Comparison of ENCODE assay signal across 20 mouse cellular contexts in genomic region chr5:144105471-144106129, GRCm38 (mm10). TPM values are rescaled to one million over a fixed set of nuclear protein-coding genes. Genes with fewer than 3 reads are reported as not detected.
DNase-seq lines count a peak whose midpoint lies in the region; ATAC-seq and TF ChIP-seq lines count a peak whose summit lies in the region.
"Had no signal": no experiment of that assay in that cellular context is flagged by ENCODE, and none has a peak within 500 bp of the region (broad histone marks: within the 10 kb centered on the region; RNA-seq: fewer than 3 reads in every experiment).

No protein-coding gene starts in this region.

- no peaks in the 10 kb centered on the region for H3K27me3 ChIP-seq in heart, postnatal 0 days (ENCODE audit: control insufficient read depth, insufficient read depth, low read length)
- no peaks in the 10 kb centered on the region for H3K27me3 ChIP-seq in lung, postnatal 0 days (replicated peaks; ENCODE audit: insufficient read depth, low read length)
- H3K27me3 ChIP-seq in liver, postnatal 0 days (ENCODE audit: insufficient read depth, low read length) = no peaks in the 10 kb centered on the region
- H3K27me3 ChIP-seq in hindbrain, embryonic 14.5 days (ENCODE audit: control insufficient read depth, insufficient read depth, low read length) = no peaks in the 10 kb centered on the region
- H3K27me3 ChIP-seq: forebrain, embryonic 15.5 days; intestine, embryonic 15.5 days; neural tube, embryonic 12.5 days; Patski had no signal

- no peaks in the 10 kb centered on the region for H3K9me3 ChIP-seq in heart, postnatal 0 days (replicated peaks; ENCODE audit: control insufficient read depth, low read length)
- no peaks in the 10 kb centered on the region for H3K9me3 ChIP-seq in lung, postnatal 0 days (ENCODE audit: low read length)
- H3K9me3 ChIP-seq in liver, postnatal 0 days (ENCODE audit: low read length) = no peaks in the 10 kb centered on the region
- H3K9me3 ChIP-seq in hindbrain, embryonic 14.5 days (ENCODE audit: control insufficient read depth, low read length) = no peaks in the 10 kb centered on the region
- H3K9me3 ChIP-seq: embryonic facial prominence, embryonic 10.5 days; forebrain, embryonic 15.5 days; hindbrain, embryonic 10.5 days; intestine, embryonic 15.5 days; neural tube, embryonic 12.5 days had no signal

- DNase-seq in heart, postnatal 0 days (ENCODE audit: low spot score) = peak; percentile 28
- no peak for DNase-seq in heart, adult 11 months
- no peak for DNase-seq in lung, postnatal 0 days (ENCODE audit: low spot score)
- no peak for DNase-seq in lung, postnatal 4 days
- no peak for DNase-seq in liver, postnatal 0 days
- DNase-seq in layer of hippocampus, adult 2 months (ENCODE audit: low spot score in 2 of 2) = no peak
- no peak for DNase-seq in hindbrain, embryonic 14.5 days (ENCODE audit: low spot score)
- DNase-seq: cerebellum, postnatal 14 days; right cerebral cortex, postnatal 25 days; thymus, postnatal 25 days had no signal

- H3K4me1 ChIP-seq in heart, postnatal 0 days (ENCODE audit: control insufficient read depth, insufficient read depth) = peaks cover 24% of the 10 kb centered on the region
- peaks cover 9% of the 10 kb centered on the region; the same call in 1 of the 2 replicates for H3K4me1 ChIP-seq in lung, postnatal 0 days (ENCODE audit: insufficient read depth, low read depth, low read length)
- H3K4me1 ChIP-seq in brown adipose tissue, adult 24 weeks (ENCODE audit: control insufficient read depth, insufficient read depth, insufficient read length, low read length) = peaks cover 14% of the 10 kb centered on the region; the same call in 1 of the 2 replicates
- H3K4me1 ChIP-seq in liver, postnatal 0 days (ENCODE audit: insufficient read depth) = peaks cover 26% of the 10 kb centered on the region
- H3K4me1 ChIP-seq in hindbrain, embryonic 14.5 days (replicated peaks; ENCODE audit: control insufficient read depth, insufficient read depth, low read length) = peaks cover 13% of the 10 kb centered on the region
- H3K4me1 ChIP-seq: intestine, embryonic 15.5 days had no signal

- no peak for TF ChIP-seq EP300 in heart, postnatal 0 days (IDR thresholded peaks at IDR 0.05; ENCODE audit: low read depth)
- no peak for TF ChIP-seq EP300 in lung, postnatal 0 days (IDR thresholded peaks at IDR 0.05)
- no peak for TF ChIP-seq EP300 in liver, postnatal 0 days (IDR thresholded peaks at IDR 0.05; ENCODE audit: low read depth)

- peak overlapping the region; percentile 28; the same call in 1 of the 2 replicates for H3K4me2 ChIP-seq in heart, postnatal 0 days (ENCODE audit: low read depth, low read length)
- H3K4me2 ChIP-seq in lung, postnatal 0 days (replicated peaks; ENCODE audit: low read depth, low read length) = no peak overlapping the region
- H3K4me2 ChIP-seq in liver, postnatal 0 days (ENCODE audit: low read depth, low read length) = no peak overlapping the region
- no peak overlapping the region for H3K4me2 ChIP-seq in hindbrain, embryonic 14.5 days (replicated peaks)
- H3K4me2 ChIP-seq: forebrain, embryonic 15.5 days; intestine, embryonic 15.5 days; neural tube, embryonic 12.5 days had no signal

- peak; percentile 57 for ATAC-seq in heart, postnatal 0 days (ENCODE audit: insufficient read depth, low read depth)
- ATAC-seq in lung, postnatal 0 days = peak; percentile 9; the same call in 1 of the 2 replicates
- peak; percentile 46 for ATAC-seq in liver, postnatal 0 days
- no peak for ATAC-seq in hindbrain, embryonic 14.5 days (ENCODE audit: low FRiP score)
- ATAC-seq: forebrain, embryonic 15.5 days; intestine, embryonic 15.5 days; midbrain, embryonic 16.5 days; Patski had no signal

- 47% methylated on average over 6 of the region's 6 CpGs for WGBS in heart, postnatal 0 days
- WGBS in lung, postnatal 0 days = 61% methylated on average over 6 of the region's 6 CpGs
- 59% methylated on average over 6 of the region's 6 CpGs for WGBS in liver, postnatal 0 days (ENCODE audit: insufficient replicate concordance)
- 61% methylated on average over 6 of the region's 6 CpGs for WGBS in hindbrain, embryonic 14.5 days

- H3K9ac ChIP-seq in heart, postnatal 0 days (replicated peaks; ENCODE audit: low read depth, low read length) = no peak overlapping the region
- no peak overlapping the region for H3K9ac ChIP-seq in lung, postnatal 0 days (replicated peaks; ENCODE audit: low read depth)
- no peak overlapping the region for H3K9ac ChIP-seq in liver, postnatal 0 days (replicated peaks)
- no peak overlapping the region for H3K9ac ChIP-seq in hindbrain, embryonic 14.5 days
- H3K9ac ChIP-seq: forebrain, embryonic 15.5 days; intestine, embryonic 15.5 days; neural tube, embryonic 12.5 days had no signal

- no peak for TF ChIP-seq CTCF in heart, postnatal 0 days (IDR thresholded peaks at IDR 0.05; ENCODE audit: low read depth)
- peak; percentile 1; the same call in 1 of the 2 replicates for TF ChIP-seq CTCF in lung, postnatal 0 days (IDR thresholded peaks at IDR 0.05)
- 0 out of 2 replicates have a peak, but pooled peaks have one; percentile 10 for TF ChIP-seq CTCF in liver, postnatal 0 days (IDR thresholded peaks at IDR 0.05; ENCODE audit: low read depth)
- TF ChIP-seq CTCF in layer of hippocampus, adult 2 months (conservative IDR thresholded peaks at IDR 0.05) = no peak

- H3K36me3 ChIP-seq in heart, postnatal 0 days (replicated peaks; ENCODE audit: control insufficient read depth, insufficient read depth, low read length) = no peaks in the 10 kb centered on the region
- H3K36me3 ChIP-seq in lung, postnatal 0 days (ENCODE audit: insufficient read depth, low read length) = no peaks in the 10 kb centered on the region
- no peaks in the 10 kb centered on the region for H3K36me3 ChIP-seq in liver, postnatal 0 days (replicated peaks; ENCODE audit: insufficient read depth, low read length)
- H3K36me3 ChIP-seq in hindbrain, embryonic 14.5 days (replicated peaks; ENCODE audit: control insufficient read depth, insufficient read depth) = no peaks in the 10 kb centered on the region
- H3K36me3 ChIP-seq: forebrain, embryonic 15.5 days; hindbrain, embryonic 10.5 days; intestine, embryonic 15.5 days; neural tube, embryonic 12.5 days had no signal

- peak overlapping the region; percentile 80 for H3K27ac ChIP-seq in heart, postnatal 0 days (ENCODE audit: low read depth)
- H3K27ac ChIP-seq in lung, postnatal 0 days (ENCODE audit: low read length) = peak overlapping the region; percentile 47
- H3K27ac ChIP-seq in brown adipose tissue, adult 24 weeks (replicated peaks; ENCODE audit: low read depth, low read length) = peak overlapping the region; percentile 77
- peak overlapping the region; percentile 35; the same call in 1 of the 2 replicates for H3K27ac ChIP-seq in liver, postnatal 0 days (ENCODE audit: low read depth)
- H3K27ac ChIP-seq in layer of hippocampus, adult 2 months = no peak overlapping the region; the same call in 1 of the 2 replicates
- H3K27ac ChIP-seq in hindbrain, embryonic 14.5 days = no peak overlapping the region
- H3K27ac ChIP-seq: embryonic facial prominence, embryonic 10.5 days; forebrain, embryonic 15.5 days; hindbrain, embryonic 10.5 days; intestine, embryonic 15.5 days; left cerebral cortex, adult 2 months; neural tube, embryonic 12.5 days had no signal

- no peak overlapping the region for H3K4me3 ChIP-seq in heart, postnatal 0 days (ENCODE audit: low read depth, low read length)
- no peak overlapping the region for H3K4me3 ChIP-seq in lung, postnatal 0 days (ENCODE audit: low read depth, low read length)
- H3K4me3 ChIP-seq in brown adipose tissue, adult 24 weeks (ENCODE audit: insufficient read depth, low read depth, low read length) = no peak overlapping the region
- H3K4me3 ChIP-seq in liver, postnatal 0 days (ENCODE audit: low read depth, low read length) = no peak overlapping the region
- no peak overlapping the region for H3K4me3 ChIP-seq in layer of hippocampus, adult 2 months
- no peak overlapping the region for H3K4me3 ChIP-seq in hindbrain, embryonic 14.5 days (replicated peaks; ENCODE audit: low read length)
- H3K4me3 ChIP-seq: embryonic facial prominence, embryonic 10.5 days; erythroblast, embryonic 14.5 days; forebrain, embryonic 15.5 days; hindbrain, embryonic 10.5 days; intestine, embryonic 15.5 days; left cerebral cortex, adult 2 months; neural tube, embryonic 12.5 days had no signal

RNA-seq across cellular contexts. Expression of gene Lmtk2, which starts 5.4 kb away (rescaled TPM):
- total RNA-seq in heart, postnatal 0 days (2014; rRNA removed; ENCODE audit: low replicate concordance) = 19.5 and 23.2 TPM in 2 replicates
- 2.2 and 2.5 TPM in 2 replicates for polyA plus RNA-seq in heart, postnatal 0 days (2015; fragmentation: Nextera tagmentation; extraction: Ambion mirVana)
- 4.5 and 4.7 TPM in 2 replicates for polyA plus RNA-seq in lung, postnatal 0 days (2015; fragmentation: Nextera tagmentation; extraction: Ambion mirVana)
- polyA plus RNA-seq in brown adipose tissue, adult 24 weeks (2012; ENCODE audit: insufficient read depth, insufficient read length, missing spikeins) = 18.5 and 18.8 TPM in 2 replicates
- polyA plus RNA-seq in liver, postnatal 0 days (2015; fragmentation: Nextera tagmentation; extraction: Ambion mirVana) = 1.1 and 1.2 TPM in 2 replicates
- 10 to 100 TPM; 87.7 to 91.1 TPM for total RNA-seq in layer of hippocampus, adult 2 months (2021)
- polyA plus RNA-seq in hindbrain, embryonic 14.5 days (2014; fragmentation: Nextera tagmentation; extraction: Ambion mirVana) = 10.8 and 11.2 TPM in 2 replicates

Comparison
In these comparisons a context has a peak if more than half of its experiments do, and no peak if none do; other contexts are left out.
1. H3K27ac ChIP-seq: peak in heart, postnatal 0 days (single experiment), lung, postnatal 0 days (single experiment), brown adipose tissue, adult 24 weeks (single experiment) and liver, postnatal 0 days (single experiment); none in layer of hippocampus, adult 2 months (single experiment) and hindbrain, embryonic 14.5 days (single experiment).
2. CTCF ChIP-seq: peak in lung, postnatal 0 days (single experiment) and liver, postnatal 0 days (single experiment); none in heart, postnatal 0 days (single experiment) and layer of hippocampus, adult 2 months (single experiment).